Mouse (Mus musculus) thymus, adult 2 months (tissue): Measurements from ENCODE around the gene Ddx39.

Experiments used
- CTCF ChIP-seq: fragments of 200-500 bp; IDR thresholded peaks from 2 replicates; pipeline ENCODE4 v1.5.1; 2012; ENCODE audit warnings: mild to moderate bottlenecking, control low read depth, low read length, moderate library complexity, borderline replicate concordance; ENCODE audit not compliant: control insufficient read depth, poor library complexity, insufficient read depth; ENCODE audit errors: extremely low read depth
- POLR2A ChIP-seq: fragments of 200-500 bp; IDR thresholded peaks from 2 replicates; pipeline ENCODE4 v1.6.1; 2012; ENCODE audit warnings: mild to moderate bottlenecking, low read length, control low read depth, moderate library complexity; ENCODE audit not compliant: control insufficient read depth, poor library complexity, insufficient read depth; ENCODE audit errors: extremely low read depth

- TF ChIP-seq CTCF = no peak
- TF ChIP-seq POLR2A = no peak
Observed at GRCm38 (mm10) chr8:83667526-83667925, 47.5 kb upstream of the Ddx39 start.
